Mouse (Mus musculus): ENCODE results near the gene Pnkp. TPM values are rescaled to one million over a fixed set of nuclear protein-coding genes. Genes with fewer than 3 reads are reported as not detected.

Pnkp gene
- total and polyA plus RNA-seq, 3 experiments = 14.8 to 41.6 (median 22.2) TPM

DNA sequence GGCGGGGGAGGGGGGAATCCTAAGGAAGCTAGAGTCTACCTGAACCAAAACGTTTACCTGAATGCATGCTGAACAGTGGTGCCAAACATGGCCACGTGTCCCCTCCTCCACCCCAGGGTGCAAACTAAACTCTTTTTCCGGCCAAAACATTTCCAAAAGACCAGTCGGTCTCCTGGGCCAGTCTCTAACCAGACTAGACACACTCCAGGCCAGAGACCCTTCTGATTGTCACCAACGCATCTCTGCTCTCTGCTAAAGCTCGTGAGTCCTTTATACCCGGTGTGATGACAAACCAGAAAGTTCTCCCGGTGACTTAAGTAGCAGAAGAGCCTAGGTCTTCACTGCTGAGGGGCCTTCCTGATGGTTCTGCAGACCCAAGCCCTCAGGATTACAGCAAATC is 10.9 kb downstream of the Pnkp start:
- no peak for TF ChIP-seq MAZ (IDR thresholded peaks at IDR 0.05; ENCODE audit: low read depth, low read length)
- no peak for TF ChIP-seq MYC (IDR thresholded peaks at IDR 0.05; ENCODE audit: low read depth, low read length)
- TF ChIP-seq KAT2A (IDR thresholded peaks at IDR 0.05; ENCODE audit: insufficient replicate concordance, low read length) = no peak
- TF ChIP-seq MAX (IDR thresholded peaks at IDR 0.05; ENCODE audit: low read length) = no peak
- TF ChIP-seq RAD21 (IDR thresholded peaks at IDR 0.05; ENCODE audit: low read depth, low read length) = no peak
- no peak for TF ChIP-seq E2F4 (IDR thresholded peaks at IDR 0.05; ENCODE audit: insufficient replicate concordance, low read depth, low read length)
- TF ChIP-seq CHD1 (IDR thresholded peaks at IDR 0.05; ENCODE audit: low read depth, low read length) = no peak
- TF ChIP-seq USF1 (IDR thresholded peaks at IDR 0.05; ENCODE audit: low read depth, low read length) = no peak
- no peak for TF ChIP-seq CHD2 (IDR thresholded peaks at IDR 0.05; ENCODE audit: low read length)
- no peak for TF ChIP-seq NRF1 (IDR thresholded peaks at IDR 0.05; ENCODE audit: low read depth, low read length)
- TF ChIP-seq POLR2A (IDR thresholded peaks at IDR 0.05; ENCODE audit: low read depth, low read length) = no peak
- TF ChIP-seq ZKSCAN1 (IDR thresholded peaks at IDR 0.05; ENCODE audit: borderline replicate concordance, low read depth, low read length) = no peak
- no peak for TF ChIP-seq RCOR1 (conservative IDR thresholded peaks at IDR 0.05; ENCODE audit: low read depth, low read length)
- TF ChIP-seq MAFK (IDR thresholded peaks at IDR 0.05; ENCODE audit: insufficient replicate concordance, low read length) = no peak
- no peak for TF ChIP-seq EP300 (IDR thresholded peaks at IDR 0.05; ENCODE audit: low read length)
- no peak for TF ChIP-seq IRF4 (IDR thresholded peaks at IDR 0.05; ENCODE audit: low read depth, low read length)
- H3K36me3 ChIP-seq (replicated peaks in 1 of 2; ENCODE audit: control insufficient read depth in 1 of 2, insufficient read depth in 1 of 2, low read length in 1 of 2) = peaks cover 24 to 38% of the 10 kb centered on the region in 2 experiments
- dilution Hi-C loops (cut with MboI; ENCODE audit: extremely low pct_ligation_motif_present, extremely low pct_unique_long_range_greater_than_20kb, low sequenced_read_pairs) = no loop called here
- H3K27me3 ChIP-seq (replicated peaks) = peaks cover 24% of the 10 kb centered on the region
- no peak for DNase-seq (ENCODE audit: extremely low read depth)
- no peak overlapping the region for H3K27ac ChIP-seq (ENCODE audit: insufficient read depth, low read depth)
- no peak overlapping the region for H3K4me2 ChIP-seq (ENCODE audit: insufficient read depth, low read depth, poor library complexity, severe bottlenecking)
- no peaks in the 10 kb centered on the region for H3K79me2 ChIP-seq (replicated peaks; ENCODE audit: control insufficient read depth, extremely low read depth, insufficient read depth, poor library complexity, severe bottlenecking)
- no peak overlapping the region for H3K4me3 ChIP-seq (replicated peaks in 1 of 3; ENCODE audit: low read depth in 2 of 3, low read length in 2 of 3, poor library complexity in 1 of 3)
- peaks cover 25 to 45% of the 10 kb centered on the region in 2 experiments for H3K4me1 ChIP-seq (ENCODE audit: control insufficient read depth in 1 of 2, insufficient read depth in 2 of 2)
- no peak overlapping the region for H3K9ac ChIP-seq (ENCODE audit: insufficient read depth, low read depth)
- in situ Hi-C loops (cut with MboI; ENCODE audit: low pct_ligation_motif_present, low pct_unique_long_range_greater_than_20kb, low sequenced_read_pairs) = no loop called here
- no peaks in the 10 kb centered on the region for H3K9me3 ChIP-seq (replicated peaks; ENCODE audit: low read length)

- dilution Hi-C loops (cut with MboI; ENCODE audit: extremely low pct_ligation_motif_present, extremely low pct_unique_long_range_greater_than_20kb, low sequenced_read_pairs) (no loop called here), in situ Hi-C loops (cut with MboI; ENCODE audit: low pct_ligation_motif_present, low pct_unique_long_range_greater_than_20kb, low sequenced_read_pairs) (no loop called here)
- peaks cover 18 to 31% of the 10 kb centered on the region in 2 experiments for H3K36me3 ChIP-seq (replicated peaks in 1 of 2; ENCODE audit: control insufficient read depth in 1 of 2, insufficient read depth in 1 of 2, low read length in 1 of 2)
- no peak overlapping the region for H3K9ac ChIP-seq (ENCODE audit: insufficient read depth, low read depth)
- H3K27ac ChIP-seq (ENCODE audit: insufficient read depth, low read depth) = no peak overlapping the region
- H3K4me2 ChIP-seq (ENCODE audit: insufficient read depth, low read depth, poor library complexity, severe bottlenecking) = peak overlapping the region; percentile 98
- no peaks in the 10 kb centered on the region for H3K9me3 ChIP-seq (replicated peaks; ENCODE audit: low read length)
- peaks cover 25 to 41% of the 10 kb centered on the region in 2 experiments for H3K4me1 ChIP-seq (ENCODE audit: control insufficient read depth in 1 of 2, insufficient read depth in 2 of 2)
- peak overlapping the region; percentile 32 to 97 (median 66) for H3K4me3 ChIP-seq (replicated peaks in 1 of 3; ENCODE audit: low read depth in 2 of 3, low read length in 2 of 3, poor library complexity in 1 of 3)
- no peak for TF ChIP-seq POLR2A (IDR thresholded peaks at IDR 0.05; ENCODE audit: low read depth, low read length)
- peak; percentile 73 for TF ChIP-seq NRF1 (IDR thresholded peaks at IDR 0.05; ENCODE audit: low read depth, low read length)
- no peaks in the 10 kb centered on the region for H3K79me2 ChIP-seq (replicated peaks; ENCODE audit: control insufficient read depth, extremely low read depth, insufficient read depth, poor library complexity, severe bottlenecking)
- peaks cover 26% of the 10 kb centered on the region for H3K27me3 ChIP-seq (replicated peaks)
- DNase-seq (ENCODE audit: extremely low read depth) = no peak
Measured at GRCm38 (mm10) chr7:44868465-44868864, 11.5 kb downstream of the Pnkp start.
